Mouse (Mus musculus): ENCODE results near the gene Slc6a4.

- TF ChIP-seq CTCF (IDR thresholded peaks at IDR 0.05; ENCODE audit: extremely low read depth, insufficient read depth, low read length) (no peak), POLR2A (IDR thresholded peaks at IDR 0.05; ENCODE audit: extremely low read depth, insufficient read depth, low read length) (no peak)
These were observed 4.0 kb downstream of the Slc6a4 start for GRCm38 (mm10) chr11:77002361-77002760.

Measured in cortical plate, adult 2 months (tissue).